Mouse (Mus musculus): Measurements from ENCODE around the gene Jakmip3. TPM values are rescaled to one million over a fixed set of nuclear protein-coding genes. Genes with fewer than 3 reads are reported as not detected.

The Jakmip3 gene
- polyA plus RNA-seq, 1 experiment from 2014 or later, result 1.5 TPM

GRCm38 (mm10) chr7:139101826-139102225 lies 161.3 kb downstream of the Jakmip3 start:
- no peak for DNase-seq (ENCODE audit: low spot score)
- Histone ChIP-seq H3K4me3 (ENCODE audit: low read depth, low read length) (no peak overlapping the region), H3K4me2 (replicated peaks; ENCODE audit: low read depth, low read length) (no peak overlapping the region), H3K9ac (ENCODE audit: low read depth, low read length) (no peak overlapping the region), H3K4me1 (replicated peaks; ENCODE audit: control insufficient read depth, insufficient read depth, low read length) (no peaks in the 10 kb centered on the region), H3K36me3 (ENCODE audit: control insufficient read depth, insufficient read depth, low read length) (no peaks in the 10 kb centered on the region), H3K9me3 (ENCODE audit: control insufficient read depth, low read length) (no peaks in the 10 kb centered on the region), H3K27ac (ENCODE audit: low read depth, low read length) (no peak overlapping the region), H3K27me3 (ENCODE audit: control insufficient read depth, insufficient read depth, low read length) (no peaks in the 10 kb centered on the region)
- 68% methylated on average over 3 of the region's 3 CpGs for WGBS
- no peak for ATAC-seq (ENCODE audit: low FRiP score)

GRCm38 (mm10) chr7:139103960-139104381 lies 163.4 kb downstream of the Jakmip3 start:
- no peak overlapping the region for H3K27ac ChIP-seq (ENCODE audit: low read depth, low read length)
- no peak overlapping the region for H3K4me3 ChIP-seq (ENCODE audit: low read depth, low read length)
- no peaks in the 10 kb centered on the region for H3K4me1 ChIP-seq (replicated peaks; ENCODE audit: control insufficient read depth, insufficient read depth, low read length)
- H3K4me2 ChIP-seq (replicated peaks; ENCODE audit: low read depth, low read length), result no peak overlapping the region
- H3K9me3 ChIP-seq (ENCODE audit: control insufficient read depth, low read length), result no peaks in the 10 kb centered on the region
- WGBS, result 64% methylated on average over 10 of the region's 10 CpGs
- DNase-seq (ENCODE audit: low spot score) (peak; percentile 63), ATAC-seq (ENCODE audit: low FRiP score) (peak; percentile 75)
- H3K36me3 ChIP-seq (ENCODE audit: control insufficient read depth, insufficient read depth, low read length), result no peaks in the 10 kb centered on the region
- no peak overlapping the region for H3K9ac ChIP-seq (ENCODE audit: low read depth, low read length)
- no peaks in the 10 kb centered on the region for H3K27me3 ChIP-seq (ENCODE audit: control insufficient read depth, insufficient read depth, low read length)

GRCm38 (mm10) chr7:139105076-139105475 lies 164.5 kb downstream of the Jakmip3 start:
- Histone ChIP-seq H3K9ac (ENCODE audit: low read depth, low read length) (no peak overlapping the region), H3K4me2 (replicated peaks; ENCODE audit: low read depth, low read length) (no peak overlapping the region), H3K9me3 (ENCODE audit: control insufficient read depth, low read length) (no peaks in the 10 kb centered on the region), H3K27ac (ENCODE audit: low read depth, low read length) (no peak overlapping the region), H3K4me1 (replicated peaks; ENCODE audit: control insufficient read depth, insufficient read depth, low read length) (no peaks in the 10 kb centered on the region), H3K27me3 (ENCODE audit: control insufficient read depth, insufficient read depth, low read length) (no peaks in the 10 kb centered on the region), H3K4me3 (ENCODE audit: low read depth, low read length) (no peak overlapping the region), H3K36me3 (ENCODE audit: control insufficient read depth, insufficient read depth, low read length) (no peaks in the 10 kb centered on the region)
- 81% methylated on average over 5 of the region's 5 CpGs for WGBS
- no peak for ATAC-seq (ENCODE audit: low FRiP score)
- no peak for DNase-seq (ENCODE audit: low spot score)

- Histone ChIP-seq H3K27ac (ENCODE audit: low read depth, low read length) (no peak overlapping the region), H3K9me3 (ENCODE audit: control insufficient read depth, low read length) (no peaks in the 10 kb centered on the region), H3K4me3 (ENCODE audit: low read depth, low read length) (no peak overlapping the region), H3K36me3 (ENCODE audit: control insufficient read depth, insufficient read depth, low read length) (no peaks in the 10 kb centered on the region), H3K27me3 (ENCODE audit: control insufficient read depth, insufficient read depth, low read length) (no peaks in the 10 kb centered on the region), H3K4me1 (replicated peaks; ENCODE audit: control insufficient read depth, insufficient read depth, low read length) (no peaks in the 10 kb centered on the region), H3K9ac (ENCODE audit: low read depth, low read length) (no peak overlapping the region), H3K4me2 (replicated peaks; ENCODE audit: low read depth, low read length) (no peak overlapping the region)
- WGBS, result 88% methylated on average over 7 of the region's 7 CpGs
- ATAC-seq (ENCODE audit: low FRiP score) (no peak), DNase-seq (ENCODE audit: low spot score) (no peak)
These were observed 165.2 kb downstream of the Jakmip3 start for GRCm38 (mm10) chr7:139105705-139106104.

- Histone ChIP-seq H3K4me1 (replicated peaks; ENCODE audit: control insufficient read depth, insufficient read depth, low read length) (no peaks in the 10 kb centered on the region), H3K27me3 (ENCODE audit: control insufficient read depth, insufficient read depth, low read length) (no peaks in the 10 kb centered on the region), H3K4me2 (replicated peaks; ENCODE audit: low read depth, low read length) (no peak overlapping the region), H3K9ac (ENCODE audit: low read depth, low read length) (no peak overlapping the region), H3K4me3 (ENCODE audit: low read depth, low read length) (no peak overlapping the region), H3K36me3 (ENCODE audit: control insufficient read depth, insufficient read depth, low read length) (no peaks in the 10 kb centered on the region), H3K9me3 (ENCODE audit: control insufficient read depth, low read length) (no peaks in the 10 kb centered on the region), H3K27ac (ENCODE audit: low read depth, low read length) (no peak overlapping the region)
- WGBS, result 86% methylated on average over 9 of the region's 9 CpGs
- ATAC-seq (ENCODE audit: low FRiP score), result no peak
- no peak for DNase-seq (ENCODE audit: low spot score)
These were observed 167.5 kb downstream of the Jakmip3 start for GRCm38 (mm10) chr7:139107908-139108650.

GRCm38 (mm10) chr7:139119152-139119774 lies 178.7 kb downstream of the Jakmip3 start:
- Histone ChIP-seq H3K4me3 (ENCODE audit: low read depth, low read length) (no peak overlapping the region), H3K27me3 (ENCODE audit: control insufficient read depth, insufficient read depth, low read length) (no peaks in the 10 kb centered on the region), H3K9ac (ENCODE audit: low read depth, low read length) (no peak overlapping the region), H3K27ac (ENCODE audit: low read depth, low read length) (no peak overlapping the region), H3K9me3 (ENCODE audit: control insufficient read depth, low read length) (no peaks in the 10 kb centered on the region), H3K36me3 (ENCODE audit: control insufficient read depth, insufficient read depth, low read length) (no peaks in the 10 kb centered on the region), H3K4me2 (replicated peaks; ENCODE audit: low read depth, low read length) (no peak overlapping the region), H3K4me1 (replicated peaks; ENCODE audit: control insufficient read depth, insufficient read depth, low read length) (no peaks in the 10 kb centered on the region)
- WGBS, result 49% methylated on average over 13 of the region's 13 CpGs
- ATAC-seq (ENCODE audit: low FRiP score) (peak; percentile 66; the same call in 1 of the 2 replicates), DNase-seq (ENCODE audit: low spot score) (peak; percentile 90)

- Histone ChIP-seq H3K4me2 (replicated peaks; ENCODE audit: low read depth, low read length) (no peak overlapping the region), H3K9me3 (ENCODE audit: control insufficient read depth, low read length) (no peaks in the 10 kb centered on the region), H3K9ac (ENCODE audit: low read depth, low read length) (no peak overlapping the region), H3K36me3 (ENCODE audit: control insufficient read depth, insufficient read depth, low read length) (no peaks in the 10 kb centered on the region), H3K27ac (ENCODE audit: low read depth, low read length) (no peak overlapping the region), H3K27me3 (ENCODE audit: control insufficient read depth, insufficient read depth, low read length) (no peaks in the 10 kb centered on the region), H3K4me1 (replicated peaks; ENCODE audit: control insufficient read depth, insufficient read depth, low read length) (no peaks in the 10 kb centered on the region), H3K4me3 (ENCODE audit: low read depth, low read length) (no peak overlapping the region)
- DNase-seq (ENCODE audit: low spot score), result no peak
- 56% methylated on average over 2 of the region's 2 CpGs for WGBS
- peak; percentile 12; the same call in 1 of the 2 replicates for ATAC-seq (ENCODE audit: low FRiP score)
These were observed 179.2 kb downstream of the Jakmip3 start for GRCm38 (mm10) chr7:139119775-139120153.

- H3K27ac ChIP-seq (ENCODE audit: low read depth, low read length), result no peak overlapping the region
- no peaks in the 10 kb centered on the region for H3K9me3 ChIP-seq (ENCODE audit: control insufficient read depth, low read length)
- no peak overlapping the region for H3K9ac ChIP-seq (ENCODE audit: low read depth, low read length)
- H3K4me1 ChIP-seq (replicated peaks; ENCODE audit: control insufficient read depth, insufficient read depth, low read length), result peaks cover 4% of the 10 kb centered on the region
- no peak overlapping the region for H3K4me2 ChIP-seq (replicated peaks; ENCODE audit: low read depth, low read length)
- WGBS, result 97% methylated on average over 4 of the region's 4 CpGs
- H3K4me3 ChIP-seq (ENCODE audit: low read depth, low read length), result no peak overlapping the region
- DNase-seq (ENCODE audit: low spot score) (no peak), ATAC-seq (ENCODE audit: low FRiP score) (no peak)
- no peaks in the 10 kb centered on the region for H3K36me3 ChIP-seq (ENCODE audit: control insufficient read depth, insufficient read depth, low read length)
- H3K27me3 ChIP-seq (ENCODE audit: control insufficient read depth, insufficient read depth, low read length), result no peaks in the 10 kb centered on the region
These were observed 185.4 kb downstream of the Jakmip3 start for GRCm38 (mm10) chr7:139125881-139126280.

- ATAC-seq (ENCODE audit: low FRiP score) (no peak), DNase-seq (ENCODE audit: low spot score) (no peak)
- H3K27ac ChIP-seq (ENCODE audit: low read depth, low read length), result no peak overlapping the region
- WGBS, result 80% methylated on average over 7 of the region's 7 CpGs
- no peaks in the 10 kb centered on the region for H3K9me3 ChIP-seq (ENCODE audit: control insufficient read depth, low read length)
- no peak overlapping the region for H3K9ac ChIP-seq (ENCODE audit: low read depth, low read length)
- no peak overlapping the region for H3K4me3 ChIP-seq (ENCODE audit: low read depth, low read length)
- peaks cover 4% of the 10 kb centered on the region for H3K4me1 ChIP-seq (replicated peaks; ENCODE audit: control insufficient read depth, insufficient read depth, low read length)
- no peaks in the 10 kb centered on the region for H3K27me3 ChIP-seq (ENCODE audit: control insufficient read depth, insufficient read depth, low read length)
- H3K4me2 ChIP-seq (replicated peaks; ENCODE audit: low read depth, low read length), result no peak overlapping the region
- H3K36me3 ChIP-seq (ENCODE audit: control insufficient read depth, insufficient read depth, low read length), result no peaks in the 10 kb centered on the region
These were observed 186.0 kb downstream of the Jakmip3 start for GRCm38 (mm10) chr7:139126549-139126948.
